Mouse (Mus musculus) MEL (cell line): ENCODE results near the gene Fzd5.

Experiments
- CTCF ChIP-seq, 3 experiments: IDR thresholded peaks in 2 of 3; conservative IDR thresholded peaks in 1 of 3; 2 replicates each; pipeline ENCODE4 v1.5.1; 2011 to 2012; ENCODE audit warnings: low read length in 3 of 3, low read depth in 2 of 3, mild to moderate bottlenecking in 2 of 3, improper control_type of control experiment in 1 of 3, inconsistent platforms in 1 of 3, mixed read lengths in 1 of 3, moderate library complexity in 1 of 3; ENCODE audit not compliant: control insufficient read depth in 1 of 3, insufficient read depth in 1 of 3, poor library complexity in 1 of 3, severe bottlenecking in 1 of 3
- ELF1 ChIP-seq: IDR thresholded peaks from 2 replicates; pipeline ENCODE4 v1.6.1; 2014; ENCODE audit warnings: low read depth, mild to moderate bottlenecking, inconsistent platforms, low read length, improper control_type of control experiment, moderate library complexity
- HCFC1 ChIP-seq: IDR thresholded peaks from 2 replicates; pipeline ENCODE4 v1.6.1; 2012; ENCODE audit warnings: low read depth, mild to moderate bottlenecking, inconsistent platforms, low read length, improper control_type of control experiment, moderate library complexity
- POLR2A ChIP-seq, 2 experiments: IDR thresholded peaks; 2 replicates each; pipeline ENCODE4 v1.6.1; 2011 to 2012; ENCODE audit warnings: low read length in 2 of 2, mild to moderate bottlenecking in 2 of 2, control low read depth in 1 of 2, improper control_type of control experiment in 1 of 2, low read depth in 1 of 2, moderate library complexity in 1 of 2; ENCODE audit not compliant: control insufficient read depth in 1 of 2, insufficient read depth in 1 of 2, poor library complexity in 1 of 2

GRCm38 (mm10) chr1:64683039-64683438 lies 54.5 kb downstream of the Fzd5 start:
- no peak for TF ChIP-seq POLR2A (IDR thresholded peaks at IDR 0.05; ENCODE audit: control insufficient read depth in 1 of 2, insufficient read depth in 1 of 2, low read depth in 1 of 2, low read length in 2 of 2, poor library complexity in 1 of 2)
- TF ChIP-seq ELF1 = no peak
- TF ChIP-seq HCFC1 = no peak
- no peak for TF ChIP-seq CTCF (IDR thresholded peaks at IDR 0.05 in 2 of 3, conservative IDR thresholded peaks at IDR 0.05 in 1 of 3; ENCODE audit: control insufficient read depth in 1 of 3, insufficient read depth in 1 of 3, low read depth in 2 of 3, low read length in 3 of 3, poor library complexity in 1 of 3, severe bottlenecking in 1 of 3)
